Mouse (Mus musculus): ENCODE results near the gene Myo1a. TPM values are rescaled to one million over a fixed set of nuclear protein-coding genes. Genes with fewer than 3 reads are reported as not detected.

Myo1a gene
- 0.05 and 0.13 TPM in 2 replicates for polyA plus RNA-seq (2015; fragmentation: Nextera tagmentation; extraction: Ambion mirVana)

GRCm38 (mm10) chr10:127704766-127705220 is at the start of gene Myo1a:
Gene Myo1a, plus strand, starts transcription at chr10:127705170.

GRCm38 (mm10) chr10:127666501-127667268 is 38.3 kb upstream of the Myo1a start, which contains the start of gene Nemp1:
Gene Nemp1, plus strand, starts transcription at chr10:127666901.

GRCm38 (mm10) chr10:127668093-127669050 is 36.6 kb upstream of the Myo1a start, which contains the start of gene Nab2:
Gene Nab2, minus strand, starts transcription at chr10:127668568.

GRCm38 (mm10) chr10:127724178-127724577 is 19.2 kb downstream of the Myo1a start, which contains the start of gene Tac2:
Gene Tac2, plus strand, starts transcription at chr10:127724478.

GRCm38 (mm10) chr10:127739083-127739660 is 34.2 kb downstream of the Myo1a start, which contains the start of gene Zbtb39:
Gene Zbtb39, plus strand, starts transcription at chr10:127739538.

GRCm38 (mm10) chr10:127751548-127751947 is 46.6 kb downstream of the Myo1a start, which contains the start of gene Gpr182:
Gene Gpr182, minus strand, starts transcription at chr10:127751732.

GRCm38 (mm10) chr10:127759181-127760110 is 54.5 kb downstream of the Myo1a start, which contains the start of the genes Rdh1 and Rdh16f1:
Gene Rdh1, plus strand, starts transcription at chr10:127759721.
Gene Rdh16f1, plus strand, starts transcription at chr10:127759787.

Other genes with a start within 250 kb of the Myo1a start
- gene Stac3, start 203.5 kb upstream of the Myo1a start, polyA plus RNA-seq (2015; fragmentation: Nextera tagmentation; extraction: Ambion mirVana): 0.29 and 0.36 TPM in 2 replicates
- 272 and 390 TPM in 2 replicates for gene Ndufa4l2, start 190.2 kb upstream of the Myo1a start, polyA plus RNA-seq (2015; fragmentation: Nextera tagmentation; extraction: Ambion mirVana)
- 62.8 and 68.3 TPM in 2 replicates for gene Shmt2, start 182.7 kb upstream of the Myo1a start, polyA plus RNA-seq (2015; fragmentation: Nextera tagmentation; extraction: Ambion mirVana)
- gene Nxph4, start 170.6 kb upstream of the Myo1a start, polyA plus RNA-seq (2015; fragmentation: Nextera tagmentation; extraction: Ambion mirVana): 1.5 and 2.4 TPM in 2 replicates
- gene Lrp1, start 84.0 kb upstream of the Myo1a start, polyA plus RNA-seq (2015; fragmentation: Nextera tagmentation; extraction: Ambion mirVana): 66.3 and 68.2 TPM in 2 replicates
- gene Stat6, start 62.2 kb upstream of the Myo1a start, polyA plus RNA-seq (2015; fragmentation: Nextera tagmentation; extraction: Ambion mirVana): 40.9 and 44.7 TPM in 2 replicates
- gene Nemp1, start 38.3 kb upstream of the Myo1a start, polyA plus RNA-seq (2015; fragmentation: Nextera tagmentation; extraction: Ambion mirVana): 5.7 and 6.4 TPM in 2 replicates
- gene Nab2, start 36.6 kb upstream of the Myo1a start, polyA plus RNA-seq (2015; fragmentation: Nextera tagmentation; extraction: Ambion mirVana): 13.3 and 15.3 TPM in 2 replicates
- gene Tac2, start 19.3 kb downstream of the Myo1a start, polyA plus RNA-seq (2015; fragmentation: Nextera tagmentation; extraction: Ambion mirVana): not detected in 2 replicates
- 1.1 and 1.4 TPM in 2 replicates for gene Zbtb39, start 34.4 kb downstream of the Myo1a start, polyA plus RNA-seq (2015; fragmentation: Nextera tagmentation; extraction: Ambion mirVana)
- 0.54 and 0.60 TPM in 2 replicates for gene Gpr182, start 46.6 kb downstream of the Myo1a start, polyA plus RNA-seq (2015; fragmentation: Nextera tagmentation; extraction: Ambion mirVana)
- gene Rdh1, start 54.6 kb downstream of the Myo1a start, polyA plus RNA-seq (2015; fragmentation: Nextera tagmentation; extraction: Ambion mirVana): not detected in 2 replicates
- not detected in 2 replicates for gene Rdh16f1, start 54.6 kb downstream of the Myo1a start, polyA plus RNA-seq (2015; fragmentation: Nextera tagmentation; extraction: Ambion mirVana)
- gene Rdh9, start 71.2 kb downstream of the Myo1a start, polyA plus RNA-seq (2015; fragmentation: Nextera tagmentation; extraction: Ambion mirVana): 0.14 and 0.27 TPM in 2 replicates
- not detected in 2 replicates for gene Rdh16, start 96.0 kb downstream of the Myo1a start, polyA plus RNA-seq (2015; fragmentation: Nextera tagmentation; extraction: Ambion mirVana)
- not detected in 2 replicates for gene Rdh19, start 144.8 kb downstream of the Myo1a start, polyA plus RNA-seq (2015; fragmentation: Nextera tagmentation; extraction: Ambion mirVana)
- not detected in 2 replicates for gene Rdh16f2, start 161.3 kb downstream of the Myo1a start, polyA plus RNA-seq (2015; fragmentation: Nextera tagmentation; extraction: Ambion mirVana)
- 0.12 TPM in 1 of 2 replicates, not detected in the other for gene Rdh7, start 183.6 kb downstream of the Myo1a start, polyA plus RNA-seq (2015; fragmentation: Nextera tagmentation; extraction: Ambion mirVana)
- 0.07 TPM in 1 of 2 replicates, not detected in the other for gene Sdr9c7, start 193.3 kb downstream of the Myo1a start, polyA plus RNA-seq (2015; fragmentation: Nextera tagmentation; extraction: Ambion mirVana)